Mouse (Mus musculus): ENCODE measurements at regions not wholly inside any gene's neighbourhood (a gene's known extent, or its start where the extent isn't known, plus 50 kb on each side); places are given as distances from the start of the nearest gene placed in this dataset.

- DNase-seq (ENCODE audit: low read depth, low spot score) = no peak
Observed at GRCm38 (mm10) chr3:148659024-148659423, 331.3 kb downstream of the Adgrl2 start.

DNA sequence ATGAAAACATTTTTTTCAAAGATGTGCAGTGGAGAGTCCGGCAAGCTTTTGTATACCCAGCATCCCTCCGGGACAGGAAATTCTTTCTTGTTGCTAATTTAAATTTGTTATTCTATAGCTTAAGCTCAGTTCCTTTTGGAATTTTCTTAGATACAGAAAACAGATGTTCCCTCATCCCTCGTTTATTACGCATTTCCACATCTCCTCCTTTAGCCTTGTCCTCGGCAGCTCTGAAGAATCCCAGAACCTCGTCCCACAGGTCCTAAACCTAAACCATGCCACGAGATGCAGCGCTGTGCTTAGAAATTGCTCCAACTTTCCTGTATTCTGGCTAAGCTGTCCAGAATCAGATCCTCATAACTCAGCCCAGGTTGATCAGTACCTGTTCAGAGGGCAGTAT lies 332.0 kb downstream of the Adgrl2 start:
- no peak for DNase-seq (ENCODE audit: low read depth, low spot score)

- no peak for DNase-seq (ENCODE audit: low read depth, low spot score)
Observed at GRCm38 (mm10) chr3:148656187-148656586, 334.2 kb downstream of the Adgrl2 start.

DNA sequence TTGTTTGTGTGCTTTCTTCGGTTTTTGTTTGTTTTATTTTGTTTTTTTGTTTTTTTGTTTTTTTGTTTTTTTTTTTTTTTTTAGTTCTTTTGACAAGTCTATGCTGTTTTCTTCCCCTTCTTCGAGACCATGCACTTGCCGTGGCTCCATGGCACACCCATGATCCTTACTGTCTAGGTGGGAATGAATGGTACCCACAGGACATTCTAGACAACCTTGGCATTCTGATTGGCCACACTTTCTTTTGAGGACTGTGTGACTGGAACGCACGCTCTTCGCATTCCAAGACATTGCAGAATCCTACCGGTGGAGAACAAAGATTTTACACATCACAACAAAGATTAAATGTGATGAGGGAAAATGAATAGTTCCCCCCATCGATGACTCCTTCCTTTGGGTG lies 340.1 kb downstream of the Adgrl2 start:
- DNase-seq (ENCODE audit: low read depth, low spot score) = no peak

DNA sequence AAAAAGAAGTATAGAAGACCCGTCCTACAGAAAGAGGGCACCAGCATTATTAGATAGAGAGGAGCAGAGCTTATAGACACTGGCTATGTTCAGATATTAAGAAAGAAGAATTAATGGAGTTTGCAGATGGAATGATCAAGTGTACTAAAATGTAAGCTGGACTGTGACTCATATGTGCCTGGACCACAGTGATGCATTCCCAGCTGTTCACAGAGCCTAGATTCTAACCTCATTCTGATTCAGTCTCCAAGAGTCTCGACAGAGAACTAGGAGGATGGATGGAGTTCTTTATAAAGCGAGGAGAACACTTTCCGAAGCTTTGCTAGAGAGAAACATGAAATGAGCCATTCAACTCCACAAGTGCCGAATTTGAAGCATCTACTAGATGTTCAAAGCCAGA lies 345.4 kb downstream of the Adgrl2 start:
- DNase-seq (ENCODE audit: low read depth, low spot score) = no peak

GRCm38 (mm10) chr3:148641581-148641980 lies 348.8 kb downstream of the Adgrl2 start:
- no peak for DNase-seq (ENCODE audit: low read depth, low spot score)

GRCm38 (mm10) chr3:148640680-148641101 lies 349.7 kb downstream of the Adgrl2 start:
- DNase-seq (ENCODE audit: low read depth, low spot score) = no peak

DNA sequence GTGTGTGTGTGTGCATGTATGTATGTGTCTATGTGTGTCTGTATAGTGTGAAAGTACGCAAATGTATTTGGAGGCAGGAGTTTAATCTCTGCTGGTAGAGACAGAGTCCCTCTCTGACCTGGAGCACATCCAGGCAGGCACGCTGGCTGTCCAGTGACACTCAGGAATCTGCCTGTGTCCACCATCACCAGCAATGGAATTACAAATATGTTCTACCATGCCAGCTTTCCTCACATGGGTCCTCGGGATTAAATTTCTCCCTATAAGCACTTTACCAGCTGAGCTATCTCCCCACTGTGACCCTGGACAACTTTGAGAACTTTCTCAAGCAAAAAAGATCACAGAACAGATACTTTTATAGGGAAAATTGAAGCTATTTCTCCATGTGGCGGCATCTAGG lies 355.3 kb downstream of the Adgrl2 start:
- no peak for DNase-seq (ENCODE audit: low read depth, low spot score)

DNA sequence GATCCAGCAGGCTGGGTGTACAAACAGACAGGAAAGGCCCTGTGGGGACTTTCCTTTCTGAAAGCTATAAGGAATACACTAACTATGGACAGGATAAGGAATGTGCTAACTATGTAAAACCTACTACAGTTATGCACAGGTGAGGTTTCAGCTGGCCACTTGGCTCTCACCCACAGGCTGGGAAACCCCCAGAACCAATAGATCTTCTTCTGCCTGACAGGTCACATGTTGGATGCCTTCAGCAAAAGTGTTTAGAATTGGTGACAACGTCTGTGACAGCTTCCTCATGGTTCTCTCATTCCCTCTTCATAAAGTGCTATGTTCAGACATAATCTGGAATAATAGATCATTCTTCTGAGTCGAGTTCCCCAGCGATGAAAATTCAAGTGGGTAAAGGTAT lies 356.0 kb downstream of the Adgrl2 start:
- no peak for DNase-seq (ENCODE audit: low read depth, low spot score)

- DNase-seq (ENCODE audit: low read depth, low spot score) = no peak
Observed at GRCm38 (mm10) chr3:148633291-148633690, 357.1 kb downstream of the Adgrl2 start.

DNA sequence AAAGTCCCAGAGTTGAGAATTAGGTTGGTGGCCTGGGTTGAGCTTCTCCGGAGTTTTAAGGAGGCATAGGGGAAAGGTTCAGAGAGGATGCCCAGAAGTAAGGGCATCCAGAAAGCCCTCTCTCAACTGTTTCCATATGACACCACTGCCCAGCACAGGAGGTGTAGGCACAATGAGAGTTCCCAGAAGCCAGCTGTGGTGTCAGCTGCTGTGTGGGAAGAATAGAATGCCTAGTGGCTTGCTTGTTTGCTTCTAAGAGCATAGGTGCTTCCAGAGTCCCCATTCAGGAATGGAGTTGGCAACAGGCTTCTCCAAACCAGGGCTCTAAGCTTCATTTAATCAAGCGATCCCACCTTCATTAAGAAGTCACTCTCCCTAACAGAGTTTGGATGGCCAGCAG lies 357.9 kb downstream of the Adgrl2 start:
- DNase-seq (ENCODE audit: low read depth, low spot score) = no peak

DNA sequence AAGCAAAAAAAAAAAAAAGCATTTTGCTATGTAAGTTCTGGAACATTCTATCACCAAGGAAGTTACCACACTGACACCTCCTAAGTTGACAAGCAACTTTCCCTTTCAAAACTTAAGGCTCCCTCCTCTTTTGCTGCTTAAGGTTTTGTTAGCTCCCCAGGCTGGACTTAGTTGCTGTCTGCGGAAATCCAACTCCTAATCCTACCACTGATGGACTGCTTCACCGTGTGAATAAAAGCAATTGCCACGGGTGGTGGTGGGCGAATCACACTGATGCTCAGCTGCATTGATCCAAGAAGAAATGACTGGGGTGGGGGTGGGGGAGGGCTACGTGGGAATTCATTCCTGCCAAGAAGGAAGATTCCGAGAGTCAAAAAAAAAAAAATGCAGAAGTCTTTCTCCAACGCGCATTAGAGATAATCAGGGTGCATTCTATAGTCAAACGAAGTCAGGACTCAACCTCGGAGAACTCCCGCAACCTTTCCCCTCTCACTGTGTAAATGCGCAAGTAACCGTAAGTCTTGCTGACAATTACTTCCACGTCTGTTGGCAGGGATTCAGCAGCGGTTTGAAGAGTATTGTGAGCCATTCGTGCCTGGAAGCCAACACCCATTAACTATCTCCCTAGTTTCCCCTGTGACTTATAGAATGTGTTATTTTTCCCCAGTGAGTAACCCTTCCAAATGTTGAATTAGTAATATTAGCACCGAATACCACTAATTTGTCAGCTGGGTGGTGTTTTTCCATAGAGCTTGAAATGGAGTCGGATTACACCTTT lies 358.8 kb downstream of the Adgrl2 start:
- DNase-seq (ENCODE audit: low read depth, low spot score) = peak; percentile 5

DNA sequence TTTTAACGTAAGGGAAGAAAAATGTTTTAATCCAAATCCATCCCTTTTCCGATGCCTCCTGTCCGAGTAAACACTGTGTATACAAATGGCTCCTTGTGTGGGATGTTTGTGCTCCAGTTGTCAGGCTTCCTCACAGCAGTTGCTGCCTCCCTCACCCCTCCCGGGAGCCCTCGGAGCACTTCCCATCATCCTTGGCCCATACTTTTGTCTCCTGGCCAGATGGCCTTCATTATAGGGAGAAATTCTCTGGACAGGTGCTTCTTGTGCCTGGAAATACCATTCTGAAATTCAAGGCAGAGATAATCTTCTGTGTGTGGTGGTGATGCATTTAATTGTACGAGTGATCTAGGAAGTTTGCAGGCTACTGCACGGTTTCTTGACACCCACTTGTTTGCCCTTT lies 359.5 kb downstream of the Adgrl2 start:
- DNase-seq (ENCODE audit: low read depth, low spot score) = no peak

DNA sequence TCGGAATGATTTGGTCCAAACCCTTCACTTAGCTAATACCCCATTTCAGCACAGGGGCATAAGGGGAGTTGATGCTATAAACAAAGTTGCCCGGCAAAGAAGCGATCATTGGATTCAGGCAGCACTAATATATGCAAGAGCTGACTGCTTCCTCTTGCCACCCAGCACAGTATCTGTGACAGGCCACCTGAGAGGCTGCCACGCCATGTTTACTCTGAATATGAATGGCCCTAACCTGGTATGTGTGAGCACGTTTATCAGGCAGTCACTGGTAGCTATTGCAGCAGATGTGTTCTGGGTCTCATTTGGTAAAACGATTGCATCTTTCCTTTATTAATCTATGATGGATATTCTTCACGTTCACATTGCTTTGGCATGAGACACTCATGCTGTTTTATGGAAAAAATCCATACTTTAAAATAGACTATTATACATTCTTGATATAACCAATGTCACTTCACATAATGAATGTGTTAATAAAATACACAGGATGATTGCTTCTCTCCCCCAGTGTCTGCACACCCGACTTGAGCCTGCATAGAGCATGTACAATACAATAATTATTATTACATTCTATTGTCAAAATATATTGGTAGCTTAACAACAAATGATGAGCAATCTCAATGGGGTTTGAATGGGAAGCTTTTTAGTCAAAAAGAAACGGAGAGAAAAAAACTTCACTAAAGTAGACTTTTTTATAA lies 375.2 kb downstream of the Adgrl2 start:
- DNase-seq (ENCODE audit: low read depth, low spot score) = no peak

GRCm38 (mm10) chr3:148613443-148613842 lies 376.9 kb downstream of the Adgrl2 start:
- DNase-seq (ENCODE audit: low read depth, low spot score) = no peak

DNA sequence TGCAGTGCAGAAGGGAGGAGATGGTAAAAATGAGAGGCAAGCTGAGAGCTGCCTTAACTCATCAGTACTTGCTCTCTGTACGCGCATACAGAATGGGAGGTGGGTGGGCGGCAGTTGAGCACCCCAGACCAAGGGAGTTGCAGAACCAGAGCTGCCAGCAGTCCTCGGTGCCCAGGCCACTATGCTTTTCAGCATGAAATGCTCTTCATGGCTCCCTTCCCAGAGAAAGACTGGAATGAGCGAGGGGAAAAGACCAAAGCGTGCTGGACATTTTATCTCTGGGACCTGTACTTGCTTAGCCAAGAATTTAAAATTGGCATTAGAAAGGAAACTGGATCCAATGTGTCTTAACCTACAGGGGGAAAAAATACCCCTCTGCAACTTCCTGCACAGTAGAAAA lies 387.1 kb downstream of the Adgrl2 start:
- DNase-seq (ENCODE audit: low read depth, low spot score) = no peak

GRCm38 (mm10) chr3:148602730-148603255 lies 387.6 kb downstream of the Adgrl2 start:
- DNase-seq (ENCODE audit: low read depth, low spot score) = no peak

DNA sequence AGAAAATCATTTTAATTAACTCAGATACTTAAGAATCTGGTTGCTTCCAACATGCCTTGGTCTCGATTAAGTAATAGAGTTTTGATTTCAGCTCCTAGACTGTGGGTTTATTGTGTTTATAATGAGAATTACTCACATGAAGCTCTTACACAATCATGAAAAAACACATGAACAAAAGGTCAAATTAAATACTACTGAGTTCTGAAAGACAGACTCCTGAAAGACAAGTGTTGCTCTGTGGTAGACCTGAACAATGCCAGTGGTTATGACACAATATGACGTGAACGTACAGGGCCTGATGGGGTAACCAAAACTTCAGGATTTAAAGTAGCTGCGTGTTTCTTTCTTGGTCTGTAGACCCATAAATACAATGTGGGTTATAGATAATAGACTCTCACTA lies 394.8 kb downstream of the Adgrl2 start:
- no peak for DNase-seq (ENCODE audit: low read depth, low spot score)

GRCm38 (mm10) chr3:148589556-148589955 lies 400.8 kb downstream of the Adgrl2 start:
- DNase-seq (ENCODE audit: low read depth, low spot score) = no peak

DNA sequence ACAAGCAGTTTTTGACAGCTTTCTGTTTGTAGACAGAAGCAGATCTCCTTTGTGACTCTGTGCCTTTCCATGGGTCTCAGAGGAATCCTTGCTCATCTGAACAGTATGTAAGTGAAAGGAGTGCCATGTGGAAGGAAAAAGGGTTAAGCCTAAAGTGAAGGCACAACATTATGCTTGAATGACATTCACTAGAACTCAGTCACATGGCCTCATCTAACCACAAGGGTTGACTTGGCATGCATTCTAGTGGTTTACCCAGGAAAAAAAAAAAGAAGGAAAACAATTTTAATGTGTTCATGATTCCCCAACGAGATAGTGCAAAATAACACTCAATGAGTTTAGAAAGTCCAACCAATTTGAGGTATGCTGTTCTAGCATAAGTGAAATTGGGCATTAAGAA lies 414.6 kb downstream of the Adgrl2 start:
- DNase-seq (ENCODE audit: low read depth, low spot score) = no peak

- DNase-seq (ENCODE audit: low read depth, low spot score) = no peak
Observed at GRCm38 (mm10) chr3:148572493-148572892, 417.9 kb downstream of the Adgrl2 start.

DNA sequence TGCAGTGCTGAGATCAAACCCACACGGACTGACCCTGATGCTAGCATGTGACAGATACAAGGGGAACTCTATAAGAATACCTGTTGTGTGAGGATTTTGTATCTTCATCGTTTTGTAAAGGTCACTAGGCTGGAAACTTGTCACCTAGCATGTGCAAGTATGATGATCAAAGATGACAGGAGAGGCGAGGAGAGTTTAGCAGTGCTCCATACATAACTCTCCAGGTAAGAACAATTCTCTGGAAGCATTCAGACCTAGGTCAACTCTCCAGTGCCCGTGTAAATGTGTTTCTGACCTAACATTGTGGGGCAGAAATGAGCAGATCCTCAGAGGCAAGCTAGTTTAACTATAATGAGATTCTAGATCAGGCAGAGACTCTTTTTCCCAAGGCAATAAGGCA lies 425.6 kb downstream of the Adgrl2 start:
- DNase-seq (ENCODE audit: low read depth, low spot score) = no peak

DNA sequence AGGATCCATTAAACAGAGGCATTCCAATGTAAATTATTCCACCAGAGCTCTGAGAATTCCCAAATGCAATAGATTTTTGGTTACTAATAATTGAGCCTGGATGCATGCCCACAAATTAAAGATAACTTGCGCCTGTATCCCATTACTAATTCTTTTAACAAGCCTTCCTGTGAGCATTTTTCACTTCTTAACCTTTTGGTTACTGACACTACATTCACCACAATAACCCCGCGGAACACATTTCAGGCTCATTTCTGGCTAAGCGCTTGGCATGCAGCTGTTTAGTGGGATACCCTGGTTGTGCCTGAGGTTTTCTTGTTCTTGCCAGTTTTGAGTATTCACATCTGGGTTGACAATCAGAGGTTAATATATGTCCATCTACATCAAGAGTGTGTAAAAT lies 429.1 kb downstream of the Adgrl2 start:
- no peak for DNase-seq (ENCODE audit: low read depth, low spot score)
